Mouse (Mus musculus): ENCODE data around the gene Agr2. TPM values are rescaled to one million over a fixed set of nuclear protein-coding genes. Genes with fewer than 3 reads are reported as not detected.

Gene Agr2
- not detected for polyA plus RNA-seq (2017; shearing (Covaris generic))

DNA sequence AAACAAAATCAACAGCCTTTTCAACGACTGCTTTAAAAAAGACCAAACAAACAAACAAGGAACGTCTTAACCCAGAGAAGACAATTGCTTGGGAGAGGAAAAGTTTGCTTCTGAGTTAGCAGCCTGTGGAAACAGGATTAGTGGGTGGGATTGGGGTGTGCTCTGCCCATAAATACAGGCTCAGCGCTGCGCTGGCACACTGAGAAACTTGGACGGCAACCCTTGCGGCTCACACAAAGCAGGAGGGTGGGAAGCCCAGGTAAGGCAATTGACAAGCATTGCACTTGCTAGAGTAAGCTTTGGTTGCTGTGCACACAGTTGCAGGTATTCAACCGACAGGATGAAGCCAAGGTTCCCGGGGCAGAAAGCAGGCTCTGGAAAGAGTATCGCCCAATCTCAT is at the start of gene Agr2:
TSS of gene Agr2 (plus strand) at position 197 of the 400 bp plus-strand sequence.

DNA sequence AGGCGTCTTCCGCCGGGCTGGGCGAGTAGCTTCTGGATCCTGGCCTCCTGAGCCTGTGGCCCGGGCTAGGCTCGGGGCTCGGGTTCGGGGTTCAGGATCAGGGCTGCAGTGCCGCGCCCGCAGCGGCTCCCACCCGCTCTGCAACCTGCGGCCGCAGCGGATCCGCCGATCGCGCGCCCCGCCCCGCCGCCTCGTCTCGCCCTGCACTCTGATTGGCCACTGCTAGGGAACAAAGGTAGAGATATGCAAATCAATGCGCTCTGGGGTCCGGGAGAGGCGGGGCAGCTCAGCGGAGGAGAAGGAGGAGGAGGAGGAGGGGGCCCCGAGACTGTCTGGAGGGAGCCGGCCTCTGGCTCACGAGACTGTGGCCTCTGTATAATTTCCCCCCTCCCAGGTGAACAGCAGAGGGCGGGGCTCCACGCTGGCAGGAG is 49.7 kb downstream of the Agr2 start, which contains the start of gene Tspan13:
TSS of gene Tspan13 (minus strand) at position 153 of the 431 bp plus-strand sequence.

Other genes with a start within 250 kb of the Agr2 start
- not detected for gene Agr3, start 67.3 kb upstream of the Agr2 start, polyA plus RNA-seq (2017; shearing (Covaris generic))
- gene Tspan13, start 49.6 kb downstream of the Agr2 start, polyA plus RNA-seq (2017; shearing (Covaris generic)) = 142 TPM
- gene Ankmy2, start 164.2 kb downstream of the Agr2 start, polyA plus RNA-seq (2017; shearing (Covaris generic)) = 26.2 TPM
- gene Bzw2, start 165.2 kb downstream of the Agr2 start, polyA plus RNA-seq (2017; shearing (Covaris generic)) = 154 TPM